ENCODE assay signal across 9 mouse cellular contexts in genomic region chr5:124184191-124184590, GRCm38 (mm10).
DNase-seq lines count a peak whose midpoint lies in the region; ATAC-seq and TF ChIP-seq lines count a peak whose summit lies in the region.
"Had no signal": no experiment of that assay in that cellular context is flagged by ENCODE, and none has a peak within 500 bp of the region (broad histone marks: within the 10 kb centered on the region; RNA-seq: fewer than 3 reads in every experiment).

No protein-coding gene starts in this region.

- H3K4me3 ChIP-seq in embryonic facial prominence, embryonic 13.5 days, result no peak overlapping the region
- H3K4me3 ChIP-seq in embryonic facial prominence, embryonic 10.5 days, result no peak overlapping the region
- H3K4me3 ChIP-seq in limb, embryonic 13.5 days, result no peak overlapping the region
- no peak overlapping the region for H3K4me3 ChIP-seq in limb, embryonic 10.5 days
- peak overlapping the region; percentile 33 for H3K4me3 ChIP-seq in hindbrain, embryonic 13.5 days
- peak overlapping the region; percentile 29 for H3K4me3 ChIP-seq in midbrain, postnatal 0 days (ENCODE audit: low read depth, low read length)

- no peak overlapping the region for H3K27ac ChIP-seq in embryonic facial prominence, embryonic 13.5 days
- H3K27ac ChIP-seq in embryonic facial prominence, embryonic 10.5 days (replicated peaks), result no peak overlapping the region
- H3K27ac ChIP-seq in limb, embryonic 13.5 days, result no peak overlapping the region
- no peak overlapping the region for H3K27ac ChIP-seq in limb, embryonic 10.5 days
- peak overlapping the region; percentile 92 for H3K27ac ChIP-seq in hindbrain, embryonic 13.5 days
- H3K27ac ChIP-seq in midbrain, postnatal 0 days (ENCODE audit: low read depth, low read length), result peak overlapping the region; percentile 84; the same call in 1 of the 2 replicates

- no peaks in the 10 kb centered on the region for H3K36me3 ChIP-seq in embryonic facial prominence, embryonic 13.5 days
- no peaks in the 10 kb centered on the region for H3K36me3 ChIP-seq in embryonic facial prominence, embryonic 10.5 days (replicated peaks)
- no peaks in the 10 kb centered on the region for H3K36me3 ChIP-seq in limb, embryonic 13.5 days
- H3K36me3 ChIP-seq in limb, embryonic 10.5 days, result no peaks in the 10 kb centered on the region
- no peaks in the 10 kb centered on the region for H3K36me3 ChIP-seq in hindbrain, embryonic 13.5 days
- H3K36me3 ChIP-seq in midbrain, postnatal 0 days (ENCODE audit: insufficient read depth, low read length), result no peaks in the 10 kb centered on the region

- H3K4me1 ChIP-seq in embryonic facial prominence, embryonic 13.5 days, result peaks cover 43% of the 10 kb centered on the region
- peaks cover 42% of the 10 kb centered on the region for H3K4me1 ChIP-seq in embryonic facial prominence, embryonic 10.5 days
- peaks cover 40% of the 10 kb centered on the region for H3K4me1 ChIP-seq in limb, embryonic 13.5 days
- peaks cover 35% of the 10 kb centered on the region for H3K4me1 ChIP-seq in limb, embryonic 10.5 days
- peaks cover 57% of the 10 kb centered on the region for H3K4me1 ChIP-seq in hindbrain, embryonic 13.5 days (replicated peaks)
- peaks cover 37% of the 10 kb centered on the region for H3K4me1 ChIP-seq in midbrain, postnatal 0 days (ENCODE audit: insufficient read depth, low read length)

- no peak for ATAC-seq in embryonic facial prominence, embryonic 13.5 days (ENCODE audit: insufficient number of reproducible peaks, insufficient read depth, low FRiP score, low TSS enrichment, low read depth)
- ATAC-seq in limb, embryonic 13.5 days (ENCODE audit: low FRiP score, low read depth), result no peak
- no peak for ATAC-seq in hindbrain, embryonic 13.5 days (ENCODE audit: low FRiP score)
- ATAC-seq in midbrain, postnatal 0 days (ENCODE audit: low FRiP score), result no peak

- TF ChIP-seq CTCF in midbrain, postnatal 0 days (IDR thresholded peaks at IDR 0.05), result no peak

- no peak overlapping the region for H3K9ac ChIP-seq in embryonic facial prominence, embryonic 13.5 days
- H3K9ac ChIP-seq in limb, embryonic 13.5 days, result no peak overlapping the region
- H3K9ac ChIP-seq in hindbrain, embryonic 13.5 days, result peak overlapping the region; percentile 61
- peak overlapping the region; percentile 34; the same call in 1 of the 2 replicates for H3K9ac ChIP-seq in midbrain, postnatal 0 days (replicated peaks; ENCODE audit: low read length, poor library complexity, severe bottlenecking)

- 0 out of 2 replicates have a peak overlapping the region, but pooled peaks have one; percentile 45 for H3K4me2 ChIP-seq in embryonic facial prominence, embryonic 13.5 days
- peak overlapping the region; percentile 41 for H3K4me2 ChIP-seq in limb, embryonic 13.5 days (replicated peaks)
- H3K4me2 ChIP-seq in hindbrain, embryonic 13.5 days, result peak overlapping the region; percentile 59
- peak overlapping the region; percentile 66 for H3K4me2 ChIP-seq in midbrain, postnatal 0 days (ENCODE audit: low read depth, low read length, poor library complexity, severe bottlenecking)

- no peaks in the 10 kb centered on the region for H3K9me3 ChIP-seq in embryonic facial prominence, embryonic 13.5 days
- no peaks in the 10 kb centered on the region for H3K9me3 ChIP-seq in embryonic facial prominence, embryonic 10.5 days
- no peaks in the 10 kb centered on the region for H3K9me3 ChIP-seq in limb, embryonic 13.5 days
- no peaks in the 10 kb centered on the region for H3K9me3 ChIP-seq in limb, embryonic 10.5 days (replicated peaks)
- H3K9me3 ChIP-seq in hindbrain, embryonic 13.5 days, result no peaks in the 10 kb centered on the region
- no peaks in the 10 kb centered on the region for H3K9me3 ChIP-seq in midbrain, postnatal 0 days (ENCODE audit: low read length)

- WGBS in embryonic facial prominence, embryonic 13.5 days, result 81% methylated on average over 3 of the region's 3 CpGs
- WGBS in embryonic facial prominence, embryonic 10.5 days, result 92% methylated on average over 3 of the region's 3 CpGs
- WGBS in limb, embryonic 13.5 days, result 92% methylated on average over 3 of the region's 3 CpGs
- WGBS in limb, embryonic 10.5 days, result 95% methylated on average over 3 of the region's 3 CpGs
- 74% methylated on average over 3 of the region's 3 CpGs for WGBS in hindbrain, embryonic 13.5 days
- 31% methylated on average over 3 of the region's 3 CpGs for WGBS in midbrain, postnatal 0 days

- no peak for DNase-seq in embryonic facial prominence, embryonic 10.5 days (ENCODE audit: low spot score)
- DNase-seq in limb, embryonic 10.5 days (ENCODE audit: low spot score), result no peak
- peak; percentile 47 for DNase-seq in midbrain, postnatal 0 days (ENCODE audit: low spot score)
- DNase-seq in spleen, adult 12 weeks (ENCODE audit: low spot score), result no peak
- no peak for DNase-seq in frontal cortex, postnatal 14 days (ENCODE audit: low spot score in 2 of 2)
- DNase-seq: kidney, postnatal 25 days had no signal

- H3K27me3 ChIP-seq in embryonic facial prominence, embryonic 13.5 days, result peaks cover 6% of the 10 kb centered on the region
- peaks cover 42% of the 10 kb centered on the region for H3K27me3 ChIP-seq in embryonic facial prominence, embryonic 10.5 days (replicated peaks; ENCODE audit: low read depth, poor library complexity, severe bottlenecking)
- H3K27me3 ChIP-seq in limb, embryonic 13.5 days, result peaks cover 6% of the 10 kb centered on the region
- peaks cover 36% of the 10 kb centered on the region for H3K27me3 ChIP-seq in limb, embryonic 10.5 days (ENCODE audit: low read depth, poor library complexity, severe bottlenecking)
- peaks cover 6% of the 10 kb centered on the region; the same call in 1 of the 2 replicates for H3K27me3 ChIP-seq in hindbrain, embryonic 13.5 days
- no peaks in the 10 kb centered on the region for H3K27me3 ChIP-seq in midbrain, postnatal 0 days (ENCODE audit: insufficient read depth, low read length)

Comparison
In these comparisons a context has a peak if more than half of its experiments do, and no peak if none do; other contexts are left out.
1. H3K27ac ChIP-seq: peak in hindbrain, embryonic 13.5 days (single experiment) and midbrain, postnatal 0 days (single experiment); none in embryonic facial prominence, embryonic 13.5 days (single experiment), embryonic facial prominence, embryonic 10.5 days (single experiment), limb, embryonic 13.5 days (single experiment) and limb, embryonic 10.5 days (single experiment).
2. H3K4me3 ChIP-seq: peak in hindbrain, embryonic 13.5 days (single experiment) and midbrain, postnatal 0 days (single experiment); none in embryonic facial prominence, embryonic 13.5 days (single experiment), embryonic facial prominence, embryonic 10.5 days (single experiment), limb, embryonic 13.5 days (single experiment) and limb, embryonic 10.5 days (single experiment).
3. H3K9ac ChIP-seq: peak in hindbrain, embryonic 13.5 days (single experiment) and midbrain, postnatal 0 days (single experiment); none in embryonic facial prominence, embryonic 13.5 days (single experiment) and limb, embryonic 13.5 days (single experiment).
4. Peak in every context shown above with its lines, with median percentiles within 50 percentile points of each other: H3K4me2 ChIP-seq.